Mouse (Mus musculus) lung, postnatal 0 days (tissue): Measurements from ENCODE around the gene Bdkrb2.

Source experiments
- CTCF ChIP-seq: IDR thresholded peaks from 2 replicates; pipeline ENCODE4 v1.5.1; 2016; ENCODE audit warnings: antibody characterized with exemption, mild to moderate bottlenecking
- EP300 ChIP-seq: IDR thresholded peaks from 2 replicates; pipeline ENCODE4 v1.6.1; 2016; ENCODE audit warnings: antibody characterized with exemption, mild to moderate bottlenecking, control low read depth

DNA sequence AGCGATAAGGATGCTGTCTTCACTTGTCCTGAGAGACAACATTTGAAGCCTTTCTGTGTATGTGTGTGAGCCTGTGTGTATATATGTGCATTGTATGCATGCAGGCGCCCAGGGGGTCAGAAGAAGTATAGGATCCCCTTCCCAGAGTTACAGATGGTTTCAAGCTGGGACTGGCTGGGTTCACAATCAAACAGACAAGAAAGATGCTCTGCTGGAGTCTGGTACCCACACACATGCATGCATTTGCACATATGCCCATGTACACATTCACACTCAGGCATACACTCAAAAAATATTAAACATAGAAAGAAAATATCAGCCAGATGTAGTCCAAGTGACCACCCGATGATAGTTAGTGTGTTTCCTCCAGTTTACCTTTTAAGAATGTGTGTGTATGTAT is 20.5 kb upstream of the Bdkrb2 start:
- TF ChIP-seq CTCF (no peak), EP300 (no peak)
